Mouse (Mus musculus) lung, embryonic 14.5 days (tissue): ENCODE data around the gene Ece1. TPM values are rescaled to one million over a fixed set of nuclear protein-coding genes. Genes with fewer than 3 reads are reported as not detected.
A peak's percentile ranks its signal among the peaks of the same experiment; 100 is the strongest.

ENCODE experiments used
- ATAC-seq: fragments of 200-750 bp; cut with Nextera tagmentation; 2 replicates; pipeline ENCODE4 v1.8.0; 2017; ENCODE audit warnings: mild to moderate bottlenecking, moderate TSS enrichment, moderate library complexity; ENCODE audit not compliant: insufficient read depth
- DNase-seq: peaks from one replicate; pipeline ENCODE4 v3.0.0-alpha.2; 2015
- H3K27ac ChIP-seq: fragments of 300-500 bp; sonication (generic); 2 replicates; pipeline ENCODE4 v1.5.1; 2014; ENCODE audit warnings: low read depth, mild to moderate bottlenecking, moderate library complexity
- H3K27me3 ChIP-seq: fragments of 300-500 bp; sonication (generic); 2 replicates; pipeline ENCODE4 v1.6.1; 2014; ENCODE audit warnings: low read length, control low read depth; ENCODE audit not compliant: insufficient read depth
- H3K36me3 ChIP-seq: fragments of 300-500 bp; sonication (generic); 2 replicates; pipeline ENCODE4 v1.6.1; 2014; ENCODE audit warnings: control low read depth; ENCODE audit not compliant: insufficient read depth
- H3K4me1 ChIP-seq: fragments of 300-500 bp; sonication (generic); 2 replicates; pipeline ENCODE4 v1.6.1; 2014; ENCODE audit warnings: antibody characterized with exemption, control low read depth; ENCODE audit not compliant: insufficient read depth
- H3K4me2 ChIP-seq: fragments of 300-500 bp; sonication (generic); 2 replicates; pipeline ENCODE4 v1.6.1; 2014; ENCODE audit warnings: mild to moderate bottlenecking
- H3K4me3 ChIP-seq: fragments of 300-500 bp; sonication (generic); 2 replicates; pipeline ENCODE4 v1.5.1; 2014; ENCODE audit warnings: low read depth, low read length
- H3K9ac ChIP-seq: fragments of 300-500 bp; sonication (generic); 2 replicates; pipeline ENCODE4 v1.6.1; 2014
- H3K9me3 ChIP-seq: fragments of 300-500 bp; sonication (generic); 2 replicates; pipeline ENCODE4 v1.6.1; 2016; ENCODE audit warnings: low read depth, low read length, control low read depth
- CTCF ChIP-seq: IDR thresholded peaks from 2 replicates; pipeline ENCODE4 v1.5.1; 2016; ENCODE audit warnings: antibody characterized with exemption, low read depth
- WGBS: fragments of 180-500 bp; shearing (Covaris S2); extraction: QIAGEN DNeasy Blood & Tissue Kit; methylation state at CpG from one replicate; pipeline ENCODE4 v1.1.7; 2014; 5-methylcytosine and 5-hydroxymethylcytosine counted together
- polyA plus RNA-seq: library from polyadenylated mRNA; unstranded; fragments of >200 nt; fragmentation: Nextera tagmentation; extraction: Ambion mirVana; gene quantifications from 2 replicates; pipeline ENCODE4 v1.2.1, GENCODE M21; 2014

The Ece1 gene
- polyA plus RNA-seq, 1 experiment from 2014 or later, result 59.3 TPM

DNA sequence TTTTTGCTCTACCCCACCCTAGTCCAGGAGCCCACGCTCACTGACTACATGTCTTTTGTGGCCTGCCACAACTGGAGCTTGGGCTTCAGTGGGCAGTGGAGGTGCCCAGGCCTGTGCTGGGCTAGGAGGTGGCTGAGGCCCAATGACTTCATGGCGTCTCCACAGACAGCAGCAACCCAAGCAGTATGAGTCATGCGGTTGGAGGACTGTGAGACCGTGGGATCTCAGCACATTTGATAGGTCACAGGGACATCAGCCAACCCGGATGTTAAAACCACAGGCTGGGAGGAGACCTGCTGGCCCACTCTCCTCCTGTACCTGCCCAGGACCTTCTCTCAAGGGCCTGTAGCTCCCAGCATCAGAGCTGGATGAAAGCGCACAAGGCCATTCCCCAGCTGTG lies 8.2 kb upstream of the Ece1 start:
- WGBS, result 82% methylated on average over 6 of the region's 6 CpGs
- Histone ChIP-seq H3K4me3 (no peak overlapping the region), H3K9ac (no peak overlapping the region), H3K27ac (no peak overlapping the region), H3K4me2 (no peak overlapping the region), H3K27me3 (no peaks in the 10 kb centered on the region), H3K36me3 (no peaks in the 10 kb centered on the region), H3K4me1 (no peaks in the 10 kb centered on the region), H3K9me3 (no peaks in the 10 kb centered on the region)
- no peak for DNase-seq
- ATAC-seq, result no peak
- no peak for TF ChIP-seq CTCF

DNA sequence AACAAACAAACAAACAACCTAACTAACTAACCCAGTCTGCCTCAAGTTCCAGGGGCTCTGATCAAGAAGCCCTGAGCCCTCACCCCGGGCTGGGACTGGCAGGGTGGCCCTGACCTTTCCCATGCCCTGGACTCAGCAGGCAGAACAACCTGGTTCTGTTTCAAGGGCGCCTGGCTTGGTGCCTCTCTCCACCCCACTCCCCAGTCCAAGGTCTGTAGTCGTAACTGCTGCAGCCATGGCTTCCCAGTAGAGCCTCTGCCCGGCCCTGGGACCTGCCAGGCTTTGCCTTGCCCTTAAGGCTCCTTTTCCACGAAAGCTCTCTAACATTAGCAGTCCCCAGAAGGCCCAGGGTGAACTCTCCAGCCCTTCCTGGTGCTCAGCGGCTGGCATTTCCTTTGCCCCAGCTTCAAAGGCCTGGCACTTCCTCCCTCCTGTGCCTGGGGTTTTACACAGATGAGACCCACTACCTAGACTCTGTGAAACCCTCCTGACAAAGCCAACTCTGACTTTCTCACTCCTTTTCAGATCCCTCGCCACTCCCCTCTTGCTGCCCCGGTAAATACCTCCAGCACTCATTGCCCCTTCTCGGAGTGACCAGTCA lies 6.2 kb upstream of the Ece1 start:
- Histone ChIP-seq H3K4me3 (no peak overlapping the region), H3K4me2 (no peak overlapping the region), H3K36me3 (no peaks in the 10 kb centered on the region), H3K27me3 (no peaks in the 10 kb centered on the region), H3K9ac (no peak overlapping the region), H3K4me1 (no peaks in the 10 kb centered on the region), H3K9me3 (no peaks in the 10 kb centered on the region), H3K27ac (no peak overlapping the region)
- ATAC-seq (no peak), DNase-seq (no peak)
- TF ChIP-seq CTCF, result no peak
- 46% methylated on average over 9 of the region's 9 CpGs for WGBS

GRCm38 (mm10) chr4:137857116-137857515 lies 4.9 kb upstream of the Ece1 start:
- Histone ChIP-seq H3K9me3 (no peaks in the 10 kb centered on the region), H3K4me1 (0 out of 2 replicates have a peak, but pooled peaks cover 2% of the 10 kb centered on the region), H3K27ac (no peak overlapping the region), H3K4me3 (no peak overlapping the region), H3K4me2 (no peak overlapping the region), H3K27me3 (no peaks in the 10 kb centered on the region), H3K9ac (no peak overlapping the region), H3K36me3 (no peaks in the 10 kb centered on the region)
- WGBS, result 25% methylated on average over 7 of the region's 7 CpGs
- peak; percentile 70 for TF ChIP-seq CTCF
- no peak for ATAC-seq
- DNase-seq, result peak; percentile 66

DNA sequence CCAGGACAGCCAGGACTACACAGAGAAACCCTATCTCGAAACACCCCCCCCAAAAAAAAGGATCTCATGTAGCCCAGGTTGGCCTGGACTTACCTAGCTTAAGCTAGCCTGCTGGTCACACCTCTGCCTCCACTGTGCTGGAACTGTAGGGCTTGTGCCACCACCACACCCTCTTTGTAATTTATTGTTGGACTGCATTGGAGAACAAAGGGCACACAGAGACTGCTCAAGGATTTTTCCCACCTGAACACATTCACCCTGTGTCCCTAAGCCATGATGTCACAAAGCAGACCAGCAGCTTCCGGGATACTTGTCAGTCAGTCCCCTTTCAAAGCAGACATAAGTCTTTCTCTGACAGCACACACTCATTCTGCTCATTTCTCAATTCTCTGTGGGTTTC lies 3.7 kb upstream of the Ece1 start:
- Histone ChIP-seq H3K9ac (no peak overlapping the region), H3K36me3 (no peaks in the 10 kb centered on the region), H3K4me2 (no peak overlapping the region), H3K4me3 (no peak overlapping the region), H3K9me3 (no peaks in the 10 kb centered on the region), H3K4me1 (peaks cover 8% of the 10 kb centered on the region), H3K27me3 (no peaks in the 10 kb centered on the region), H3K27ac (no peak overlapping the region)
- 76% methylated on average over 2 of the region's 2 CpGs for WGBS
- no peak for DNase-seq
- no peak for TF ChIP-seq CTCF
- ATAC-seq, result no peak

DNA sequence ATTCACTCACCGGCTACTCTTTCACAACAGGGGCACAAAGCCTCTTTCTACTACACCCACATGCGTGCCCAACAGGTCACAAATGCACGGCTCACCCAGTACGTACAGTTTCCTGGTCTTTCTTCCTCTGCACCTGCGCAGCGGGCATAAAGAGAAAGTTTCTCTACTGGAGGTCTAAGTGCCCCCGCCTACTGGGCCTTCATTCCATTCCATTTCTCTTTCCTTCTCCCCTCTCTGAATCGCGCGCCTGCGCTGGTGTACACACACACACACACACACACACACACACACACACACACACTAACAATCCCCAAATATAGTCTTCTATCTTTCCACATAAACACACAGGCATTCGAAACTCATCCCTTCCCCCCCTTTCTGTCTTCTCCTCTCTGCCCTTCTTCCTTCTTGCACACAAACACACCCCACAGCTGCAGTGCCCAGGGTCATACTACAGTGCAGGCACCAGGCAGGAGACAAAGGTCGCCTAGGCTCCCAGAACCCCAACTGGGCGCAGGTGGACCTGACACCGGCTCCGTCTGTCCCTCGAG lies 501 bp upstream of the Ece1 start:
- DNase-seq, result peak; percentile 56
- Histone ChIP-seq H3K36me3 (no peaks in the 10 kb centered on the region), H3K4me1 (peaks cover 21% of the 10 kb centered on the region), H3K9me3 (no peaks in the 10 kb centered on the region), H3K27ac (peak overlapping the region; percentile 58; the same call in 1 of the 2 replicates), H3K4me2 (peak overlapping the region; percentile 85), H3K9ac (peak overlapping the region; percentile 44), H3K4me3 (peak overlapping the region; percentile 67), H3K27me3 (no peaks in the 10 kb centered on the region)
- WGBS, result 19% methylated on average over 17 of the region's 17 CpGs
- no peak for TF ChIP-seq CTCF
- ATAC-seq, result peak; percentile 72

GRCm38 (mm10) chr4:137862516-137863240 lies 641 bp downstream of the Ece1 start:
- no peaks in the 10 kb centered on the region for H3K36me3 ChIP-seq
- H3K9ac ChIP-seq, result peak overlapping the region; percentile 71
- H3K4me3 ChIP-seq, result peak overlapping the region; percentile 67
- DNase-seq (no peak), ATAC-seq (no peak)
- WGBS, result 9% methylated on average over 21 of the region's 21 CpGs
- no peaks in the 10 kb centered on the region for H3K27me3 ChIP-seq
- H3K4me1 ChIP-seq, result peaks cover 33% of the 10 kb centered on the region
- TF ChIP-seq CTCF, result no peak
- peak overlapping the region; percentile 85 for H3K4me2 ChIP-seq
- no peaks in the 10 kb centered on the region for H3K9me3 ChIP-seq
- H3K27ac ChIP-seq, result no peak overlapping the region

DNA sequence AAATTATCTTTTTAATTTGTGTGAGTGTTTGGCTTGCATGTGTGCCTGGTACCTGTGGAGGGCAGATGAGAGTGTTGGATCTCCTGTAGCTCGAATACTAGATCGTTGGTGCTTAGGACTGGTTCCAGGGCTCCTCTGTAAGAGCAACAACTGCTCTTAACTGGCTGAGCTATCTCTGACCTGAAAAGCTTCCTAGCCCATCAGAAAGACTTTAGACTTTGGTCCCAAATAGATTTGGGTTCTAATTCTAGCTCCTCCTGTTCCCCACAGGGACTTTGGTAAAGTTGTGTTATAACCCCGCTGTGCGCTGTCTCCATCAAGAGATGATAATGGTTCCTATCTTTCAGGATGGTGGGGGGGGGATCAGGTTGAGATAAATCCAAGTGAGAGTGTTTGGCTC lies 2.0 kb downstream of the Ece1 start:
- ATAC-seq (no peak), DNase-seq (no peak)
- WGBS, result 91% methylated on average over 4 of the region's 4 CpGs
- Histone ChIP-seq H3K4me1 (peaks cover 34% of the 10 kb centered on the region), H3K4me2 (no peak overlapping the region; the same call in 1 of the 2 replicates), H3K4me3 (no peak overlapping the region), H3K36me3 (no peaks in the 10 kb centered on the region), H3K9me3 (no peaks in the 10 kb centered on the region), H3K27me3 (no peaks in the 10 kb centered on the region), H3K27ac (no peak overlapping the region), H3K9ac (no peak overlapping the region)
- no peak for TF ChIP-seq CTCF
